Mouse (Mus musculus) forebrain, postnatal 0 days (tissue): ENCODE results near the gene Kif6. TPM values are rescaled to one million over a fixed set of nuclear protein-coding genes. Genes with fewer than 3 reads are reported as not detected.

Experiments
- ATAC-seq: fragments of 200-750 bp; cut with Nextera tagmentation; 2 replicates; pipeline ENCODE4 v1.8.0; 2017; ENCODE audit warnings: mild to moderate bottlenecking, moderate library complexity
- DNase-seq: peaks from one replicate; pipeline ENCODE4 v3.0.0-alpha.2; 2015
- H3K27ac ChIP-seq: fragments of 300-500 bp; sonication (generic); 2 replicates; pipeline ENCODE4 v1.5.1; 2014; ENCODE audit warnings: low read depth, mild to moderate bottlenecking, antibody characterized with exemption, low read length, moderate library complexity, mixed read lengths
- H3K27me3 ChIP-seq: fragments of 300-500 bp; sonication (generic); 2 replicates; pipeline ENCODE4 v1.6.1; 2014; ENCODE audit warnings: mild to moderate bottlenecking, low read length, mixed read lengths; ENCODE audit not compliant: insufficient read depth
- H3K36me3 ChIP-seq: fragments of 300-500 bp; sonication (generic); 2 replicates; pipeline ENCODE4 v1.6.1; 2014; ENCODE audit warnings: mild to moderate bottlenecking, moderate library complexity; ENCODE audit not compliant: insufficient read depth
- H3K4me1 ChIP-seq: fragments of 300-500 bp; sonication (generic); 2 replicates; pipeline ENCODE4 v1.6.1; 2014; ENCODE audit warnings: antibody characterized with exemption; ENCODE audit not compliant: insufficient read depth
- H3K4me2 ChIP-seq: fragments of 300-500 bp; sonication (generic); 2 replicates; pipeline ENCODE4 v1.6.1; 2014; ENCODE audit warnings: low read depth, mild to moderate bottlenecking, moderate library complexity
- H3K4me3 ChIP-seq: fragments of 300-500 bp; sonication (generic); 2 replicates; pipeline ENCODE4 v1.5.1; 2014; ENCODE audit warnings: low read depth, low read length, mixed read lengths
- H3K9ac ChIP-seq: fragments of 300-500 bp; sonication (generic); 2 replicates; pipeline ENCODE4 v1.6.1; 2014; ENCODE audit warnings: mild to moderate bottlenecking
- H3K9me3 ChIP-seq: fragments of 300-500 bp; sonication (generic); 2 replicates; pipeline ENCODE4 v1.6.1; 2016; ENCODE audit warnings: low read length
- CTCF ChIP-seq: sonication (generic); IDR thresholded peaks from 2 replicates; pipeline ENCODE4 v1.5.1; 2016; ENCODE audit warnings: antibody characterized with exemption, control low read depth, low read depth
- WGBS: fragments of 180-500 bp; shearing (Covaris S2); extraction: QIAGEN DNeasy Blood & Tissue Kit; methylation state at CpG from one replicate; pipeline ENCODE4 v1.1.7; 2014; 5-methylcytosine and 5-hydroxymethylcytosine counted together
- polyA plus RNA-seq: library from polyadenylated mRNA; unstranded; fragments of >200 nt; fragmentation: Nextera tagmentation; extraction: Ambion mirVana; gene quantifications from 2 replicates; pipeline ENCODE4 v1.2.1, GENCODE M21; 2015
- total RNA-seq: library from RNA; depleted of rRNA; stranded (reverse); fragments of >200 nt; gene quantifications from 2 replicates; pipeline ENCODE4 v1.2.3, GENCODE M21; 2014

Gene Kif6
- total and polyA plus RNA-seq, 2 experiments from 2014 or later, result 2.0 to 7.4 TPM

DNA sequence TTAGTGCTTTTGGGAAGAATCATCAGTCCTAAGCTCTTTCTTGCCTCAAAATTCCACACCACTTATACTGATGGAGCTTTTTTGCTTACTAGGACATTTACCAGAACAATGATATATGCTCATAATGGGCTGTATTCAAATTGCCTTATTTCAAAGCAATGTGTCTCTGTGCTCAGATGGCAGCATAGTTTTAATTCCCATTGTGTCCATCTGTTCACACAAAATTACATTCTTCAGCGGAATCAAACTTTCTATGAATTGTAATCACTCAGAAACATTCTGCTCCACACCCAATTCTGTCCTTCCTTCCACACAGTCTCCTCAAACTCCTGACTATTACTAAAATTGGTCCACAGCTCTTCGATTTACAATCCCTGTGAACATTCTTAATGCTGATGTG lies 94.3 kb downstream of the Kif6 start:
- H3K36me3 ChIP-seq, result no peaks in the 10 kb centered on the region
- H3K9ac ChIP-seq, result no peak overlapping the region
- H3K4me2 ChIP-seq, result no peak overlapping the region
- ATAC-seq, result peak; percentile 38
- DNase-seq, result no peak
- no peaks in the 10 kb centered on the region for H3K27me3 ChIP-seq
- H3K4me3 ChIP-seq, result no peak overlapping the region
- TF ChIP-seq CTCF, result no peak
- no peaks in the 10 kb centered on the region; the same call in 1 of the 2 replicates for H3K4me1 ChIP-seq
- H3K27ac ChIP-seq, result no peak overlapping the region; the same call in 1 of the 2 replicates
- 65% methylated on average over 2 of the region's 2 CpGs for WGBS
- no peaks in the 10 kb centered on the region for H3K9me3 ChIP-seq

DNA sequence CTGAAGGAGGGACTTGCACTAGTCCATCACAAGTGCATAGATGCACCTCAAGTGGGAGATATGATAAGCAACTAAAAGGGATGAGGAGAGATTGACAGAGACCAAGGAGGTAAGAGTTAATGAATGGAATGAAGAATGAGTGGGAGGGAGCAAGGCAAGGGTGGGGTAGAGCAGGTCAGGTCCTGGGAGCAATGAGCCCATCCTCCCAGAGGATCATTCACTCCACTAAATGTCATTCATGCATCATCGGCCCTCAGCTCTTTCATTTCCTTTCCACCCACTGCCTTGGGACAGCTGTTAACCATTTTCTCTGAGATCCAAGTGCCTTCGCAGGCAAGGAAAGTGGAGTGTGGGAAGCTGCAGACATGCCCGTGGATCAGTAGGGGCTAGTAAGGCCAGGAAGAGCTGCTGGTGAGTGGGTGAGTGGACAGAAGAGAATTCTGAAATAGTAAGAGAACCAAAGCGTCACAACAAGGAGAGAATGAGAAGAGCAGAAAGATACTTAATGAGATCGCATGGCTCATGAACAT lies 95.2 kb downstream of the Kif6 start:
- DNase-seq (no peak), ATAC-seq (no peak)
- Histone ChIP-seq H3K4me1 (no peaks in the 10 kb centered on the region; the same call in 1 of the 2 replicates), H3K4me2 (no peak overlapping the region), H3K9me3 (no peaks in the 10 kb centered on the region), H3K9ac (no peak overlapping the region), H3K4me3 (no peak overlapping the region), H3K27me3 (no peaks in the 10 kb centered on the region), H3K36me3 (no peaks in the 10 kb centered on the region), H3K27ac (no peak overlapping the region)
- TF ChIP-seq CTCF, result no peak
- WGBS, result 85% methylated on average over 5 of the region's 5 CpGs

DNA sequence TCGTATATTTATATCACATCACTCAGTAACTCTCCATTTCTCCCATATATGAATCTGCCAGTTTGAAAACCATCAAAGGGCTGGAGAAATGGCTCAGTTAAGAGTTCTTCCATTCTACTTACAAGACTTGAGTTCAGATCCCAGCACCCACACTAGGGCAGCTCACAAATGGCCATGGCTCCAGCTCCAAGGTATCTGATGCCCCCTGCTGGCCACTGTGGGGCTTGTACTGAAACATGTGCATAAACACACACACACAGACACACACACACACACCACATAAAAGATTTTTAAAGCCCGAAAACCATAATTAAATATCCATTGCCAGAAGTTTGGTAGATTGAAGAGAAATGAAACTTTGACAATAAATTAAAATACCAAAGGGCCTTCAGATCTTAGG lies 111.3 kb downstream of the Kif6 start:
- Histone ChIP-seq H3K27me3 (no peaks in the 10 kb centered on the region), H3K4me2 (no peak overlapping the region), H3K9me3 (no peaks in the 10 kb centered on the region), H3K9ac (no peak overlapping the region), H3K36me3 (no peaks in the 10 kb centered on the region), H3K4me3 (no peak overlapping the region), H3K4me1 (no peaks in the 10 kb centered on the region), H3K27ac (no peak overlapping the region)
- DNase-seq (no peak), ATAC-seq (no peak)
- TF ChIP-seq CTCF, result 0 out of 2 replicates have a peak, but pooled peaks have one; percentile 8
- WGBS, result 96% methylated on average over 2 of the region's 2 CpGs

DNA sequence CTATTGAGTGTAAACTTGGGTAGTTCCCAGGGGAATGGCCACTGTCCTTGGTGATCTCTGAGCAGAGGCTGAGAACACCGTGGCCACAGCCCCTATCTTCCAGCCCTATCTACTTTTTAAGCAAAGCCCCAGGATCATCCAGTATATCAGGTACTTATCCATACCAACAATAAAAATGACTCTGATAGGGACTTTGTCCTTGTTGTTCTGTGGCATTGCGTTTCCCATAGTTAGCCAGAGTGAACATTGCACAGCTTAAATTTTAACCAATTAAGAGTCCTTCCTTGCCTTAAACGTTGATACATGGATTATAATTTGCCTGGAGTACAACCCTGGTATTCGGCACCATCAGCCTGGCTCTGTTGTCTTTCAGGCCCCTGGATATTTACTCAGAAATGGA lies 112.0 kb downstream of the Kif6 start:
- no peak overlapping the region for H3K4me2 ChIP-seq
- no peaks in the 10 kb centered on the region for H3K9me3 ChIP-seq
- WGBS, result 83% methylated on average over 4 of the region's 4 CpGs
- ATAC-seq (no peak), DNase-seq (no peak)
- no peak overlapping the region for H3K9ac ChIP-seq
- no peaks in the 10 kb centered on the region for H3K4me1 ChIP-seq
- no peaks in the 10 kb centered on the region for H3K36me3 ChIP-seq
- no peak overlapping the region for H3K4me3 ChIP-seq
- TF ChIP-seq CTCF, result no peak
- no peaks in the 10 kb centered on the region for H3K27me3 ChIP-seq
- no peak overlapping the region for H3K27ac ChIP-seq

DNA sequence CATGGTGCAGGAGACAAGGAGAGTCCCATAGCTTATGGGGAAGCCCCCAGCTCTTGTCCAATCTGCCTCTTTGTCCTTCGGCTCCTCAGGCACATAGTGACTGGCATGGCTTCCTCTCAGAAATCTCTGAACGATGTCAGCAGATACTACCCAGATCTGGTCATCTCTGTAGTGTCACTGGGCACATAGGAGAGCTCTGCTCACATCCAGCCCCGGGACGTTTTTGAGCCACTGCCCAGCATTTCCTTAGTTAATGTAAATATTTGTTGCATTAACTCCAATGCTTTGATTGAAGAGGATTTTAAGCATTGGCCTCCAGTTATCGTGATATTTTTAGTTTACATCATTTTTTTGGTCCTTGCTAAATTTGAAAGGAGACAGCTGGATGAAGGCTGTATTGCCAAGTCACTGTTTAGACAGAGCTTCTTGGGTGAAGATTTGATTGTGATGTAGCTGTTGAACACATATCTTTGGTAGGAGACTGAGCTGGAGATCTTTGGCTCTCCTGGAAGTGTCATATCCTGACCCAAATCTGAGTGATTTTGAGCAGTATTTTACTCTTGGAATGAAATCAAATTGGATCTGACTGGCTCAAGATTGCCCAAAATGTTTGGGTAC lies 112.6 kb downstream of the Kif6 start:
- 72% methylated on average over 5 of the region's 5 CpGs for WGBS
- no peak overlapping the region for H3K27ac ChIP-seq
- no peak overlapping the region for H3K4me3 ChIP-seq
- no peaks in the 10 kb centered on the region for H3K27me3 ChIP-seq
- no peak for TF ChIP-seq CTCF
- H3K4me2 ChIP-seq, result no peak overlapping the region
- no peaks in the 10 kb centered on the region for H3K4me1 ChIP-seq
- no peaks in the 10 kb centered on the region for H3K9me3 ChIP-seq
- DNase-seq (peak; percentile 30), ATAC-seq (peak; percentile 72)
- H3K9ac ChIP-seq, result no peak overlapping the region
- no peaks in the 10 kb centered on the region for H3K36me3 ChIP-seq

DNA sequence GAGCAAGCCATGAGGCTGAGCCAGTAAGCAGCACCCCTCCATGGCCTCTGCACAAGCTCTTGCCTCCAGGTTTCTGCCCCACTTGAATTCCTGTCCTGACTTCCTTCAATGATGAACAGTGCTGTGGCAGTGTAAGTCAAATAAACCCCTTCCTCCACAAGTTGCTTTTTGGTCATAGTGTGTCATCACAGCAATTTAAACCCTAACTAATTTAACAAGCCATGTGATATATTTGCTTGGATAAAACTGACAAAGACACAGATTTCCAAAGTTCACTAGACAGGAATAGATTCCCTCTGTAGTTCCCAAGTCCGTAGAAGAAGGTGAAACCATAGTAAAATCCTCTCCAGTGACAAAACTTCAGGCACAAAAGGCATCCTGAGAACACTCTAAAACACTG lies 114.9 kb downstream of the Kif6 start:
- Histone ChIP-seq H3K27ac (no peak overlapping the region), H3K27me3 (no peaks in the 10 kb centered on the region), H3K4me3 (no peak overlapping the region), H3K9me3 (no peaks in the 10 kb centered on the region), H3K4me1 (no peaks in the 10 kb centered on the region), H3K9ac (no peak overlapping the region), H3K4me2 (no peak overlapping the region), H3K36me3 (no peaks in the 10 kb centered on the region)
- WGBS, result 85% methylated on average over 1 of the region's 1 CpGs
- TF ChIP-seq CTCF, result no peak
- ATAC-seq, result no peak
- DNase-seq, result no peak

DNA sequence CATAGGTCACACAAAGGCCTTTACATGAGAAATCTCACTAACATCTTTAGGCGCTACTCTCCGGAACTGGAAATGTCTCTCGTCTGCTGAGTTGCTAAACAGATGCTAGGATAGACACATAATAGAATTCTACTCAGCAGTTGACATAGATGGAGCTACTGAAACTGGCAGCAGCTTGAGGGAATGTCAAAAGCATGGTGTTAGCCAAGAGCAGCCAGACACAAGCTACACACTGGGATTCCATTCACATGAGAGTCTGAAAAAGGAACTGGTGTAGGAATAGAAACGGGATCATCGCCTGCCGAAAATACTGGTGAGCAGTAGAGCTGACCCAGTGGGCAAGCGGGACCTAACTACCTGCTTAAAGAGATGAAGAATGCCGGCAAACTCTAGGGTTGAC lies 117.8 kb downstream of the Kif6 start:
- Histone ChIP-seq H3K27ac (peak overlapping the region; percentile 50; the same call in 1 of the 2 replicates), H3K4me2 (no peak overlapping the region), H3K27me3 (no peaks in the 10 kb centered on the region), H3K4me3 (no peak overlapping the region), H3K4me1 (no peaks in the 10 kb centered on the region), H3K36me3 (no peaks in the 10 kb centered on the region), H3K9me3 (no peaks in the 10 kb centered on the region), H3K9ac (no peak overlapping the region)
- ATAC-seq (peak; percentile 91), DNase-seq (peak; percentile 64)
- TF ChIP-seq CTCF, result no peak
- 70% methylated on average over 8 of the region's 8 CpGs for WGBS
